Mouse (Mus musculus) retina, postnatal 1 day (tissue): ENCODE data around the gene Lyzl4.

Experiments
- DNase-seq: peaks from one replicate; pipeline ENCODE4 v3.0.0-alpha.2; 2012

Lyzl4 gene

GRCm38 (mm10) chr9:121644855-121645254 lies 3.0 kb upstream of the Lyzl4 start:
- no peak for DNase-seq

DNA sequence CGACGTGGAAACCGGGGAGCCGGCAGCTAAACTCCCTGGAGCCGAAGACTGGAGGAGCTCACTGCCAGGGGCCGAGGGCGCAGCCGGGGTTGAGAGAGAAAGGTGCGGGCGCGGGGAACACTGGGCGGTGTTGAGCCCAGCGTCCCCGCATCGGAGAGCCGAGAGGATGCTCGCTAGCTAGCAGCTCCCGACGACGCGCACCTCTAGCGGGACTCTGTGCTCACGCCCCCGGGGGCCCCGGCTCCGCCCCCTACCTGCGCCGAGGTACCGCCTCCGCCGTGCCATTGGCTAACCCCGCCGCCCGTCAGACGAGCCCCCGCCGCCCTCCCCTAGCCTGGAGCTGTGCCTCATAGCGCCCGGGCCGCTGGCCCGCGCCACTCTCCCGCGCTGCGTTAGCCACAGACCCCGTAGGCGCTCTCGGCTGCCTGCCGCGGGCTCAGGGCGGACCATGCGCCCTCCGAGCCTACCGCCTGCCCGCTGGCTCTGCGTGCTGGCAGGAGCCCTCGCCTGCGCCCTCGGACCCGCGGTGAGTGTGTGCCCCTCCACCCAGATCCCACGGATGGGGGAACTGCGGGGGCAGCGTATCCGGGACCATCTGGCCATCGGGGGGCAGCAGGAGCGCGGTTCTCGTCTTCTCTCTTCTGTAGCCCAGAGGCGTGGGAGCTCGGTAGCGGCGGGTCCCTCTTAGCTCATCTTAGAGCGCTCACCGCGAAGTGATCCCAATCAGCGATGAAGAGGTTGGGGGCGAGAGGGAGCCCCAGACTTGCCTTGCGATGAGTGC lies 695 bp upstream of the Lyzl4 start, which contains the start of gene Vipr1:
Vipr1 (plus strand) TSS at position 316 of the 781 bp plus-strand sequence.
- peak; percentile 73 for DNase-seq

- DNase-seq: no peak
These were observed 521 bp downstream of the Lyzl4 start for GRCm38 (mm10) chr9:121641235-121641915.

DNA sequence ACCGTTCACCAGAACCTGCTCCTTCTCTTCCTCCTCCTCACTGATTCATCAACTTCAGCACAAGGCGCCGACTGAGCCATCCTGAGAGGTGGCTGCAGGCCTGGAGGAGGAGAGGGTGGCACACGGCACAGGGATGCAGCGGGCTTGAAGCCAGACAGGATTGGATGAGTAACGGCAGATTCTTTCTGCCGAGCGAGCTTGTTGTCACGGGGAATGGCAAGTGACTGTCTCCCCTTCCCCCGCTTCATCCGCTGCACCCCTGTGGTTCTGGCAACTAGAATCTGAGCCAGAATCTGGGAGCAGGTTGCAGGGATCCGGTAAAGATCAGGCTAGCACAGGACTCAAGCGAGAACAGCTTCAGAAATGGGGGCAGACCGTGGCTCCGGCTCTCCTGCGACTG lies 2.1 kb downstream of the Lyzl4 start:
- peak; percentile 15 for DNase-seq

DNA sequence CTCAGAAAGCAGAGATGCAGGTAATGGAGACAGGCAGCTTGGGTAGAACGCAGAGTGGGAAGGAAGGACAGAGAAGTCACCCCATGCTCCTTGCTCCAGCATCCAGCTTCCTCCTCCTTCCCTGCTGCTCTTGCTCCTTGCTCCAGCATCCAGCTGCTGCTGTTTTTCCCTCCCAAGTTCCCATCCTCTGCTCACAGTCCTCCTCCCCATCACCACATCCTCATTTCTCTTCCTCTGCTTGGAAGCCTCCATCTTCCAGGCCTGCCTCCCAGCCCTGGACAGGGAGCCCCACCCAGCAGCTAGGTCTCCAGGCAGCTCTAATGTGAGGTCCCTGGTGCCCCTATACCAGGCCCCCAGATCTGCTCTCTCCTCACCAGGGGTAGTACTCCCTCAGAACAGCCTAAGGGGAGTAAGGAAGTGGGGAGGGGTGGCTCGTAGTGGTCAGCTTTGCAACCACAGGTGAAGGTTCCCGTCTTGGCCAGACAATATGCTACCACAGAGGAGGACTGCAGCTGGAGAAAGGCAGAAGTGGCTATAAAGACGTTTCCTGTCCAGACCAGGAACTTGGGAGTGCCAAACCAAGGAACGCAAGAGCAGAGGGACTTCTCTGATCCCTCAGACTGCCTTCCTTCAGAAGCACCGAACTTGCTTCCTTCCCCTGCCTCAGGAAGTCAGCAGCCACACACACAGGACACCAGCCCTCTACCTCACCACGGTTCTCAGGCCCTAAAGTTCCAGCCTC lies 5.9 kb downstream of the Lyzl4 start:
- no peak for DNase-seq

GRCm38 (mm10) chr9:121633306-121633705 lies 8.6 kb downstream of the Lyzl4 start:
- DNase-seq: no peak

DNA sequence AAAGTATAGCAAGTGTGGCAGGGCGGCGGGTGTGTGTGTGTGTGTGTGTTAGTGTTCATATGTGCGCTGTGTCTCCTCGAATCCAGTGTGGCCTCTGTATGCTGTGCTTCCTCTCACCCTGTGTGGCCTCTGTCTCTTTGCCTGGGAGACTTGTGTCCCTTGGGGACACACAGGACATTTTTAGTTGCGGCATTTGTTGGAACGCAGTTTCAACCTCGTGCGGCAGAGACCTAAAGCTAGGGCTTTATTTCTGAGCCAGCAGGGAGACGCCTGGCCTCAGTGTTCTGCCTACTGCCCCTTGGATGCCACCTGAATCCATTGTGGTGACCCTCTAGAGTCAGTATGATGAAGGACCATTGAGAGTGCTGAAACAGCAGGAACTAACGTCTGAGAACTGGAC lies 9.0 kb downstream of the Lyzl4 start:
- DNase-seq: no peak

GRCm38 (mm10) chr9:121631946-121632345 lies 9.9 kb downstream of the Lyzl4 start:
- no peak for DNase-seq

DNA sequence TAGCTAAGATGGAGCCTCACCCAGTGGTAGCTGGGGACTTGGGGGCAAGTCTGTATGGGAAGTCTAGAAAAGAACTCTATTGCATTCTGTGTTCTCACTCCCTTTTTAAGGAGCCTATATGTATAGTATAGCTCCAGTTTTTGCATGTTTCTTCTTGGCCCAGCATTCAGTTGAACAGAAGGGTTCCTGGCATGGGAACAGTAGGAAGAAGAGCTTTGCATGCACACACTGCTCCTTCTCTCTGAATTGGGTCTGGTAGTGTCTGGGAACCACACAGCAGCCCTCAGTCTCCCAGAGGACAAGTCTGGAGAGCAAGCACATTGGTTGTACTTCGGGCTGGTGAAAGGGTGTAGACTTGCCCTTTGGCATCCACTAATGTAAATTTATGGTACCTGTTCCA lies 11.3 kb downstream of the Lyzl4 start:
- DNase-seq: no peak

GRCm38 (mm10) chr9:121624920-121625319 lies 17.0 kb downstream of the Lyzl4 start:
- no peak for DNase-seq

DNA sequence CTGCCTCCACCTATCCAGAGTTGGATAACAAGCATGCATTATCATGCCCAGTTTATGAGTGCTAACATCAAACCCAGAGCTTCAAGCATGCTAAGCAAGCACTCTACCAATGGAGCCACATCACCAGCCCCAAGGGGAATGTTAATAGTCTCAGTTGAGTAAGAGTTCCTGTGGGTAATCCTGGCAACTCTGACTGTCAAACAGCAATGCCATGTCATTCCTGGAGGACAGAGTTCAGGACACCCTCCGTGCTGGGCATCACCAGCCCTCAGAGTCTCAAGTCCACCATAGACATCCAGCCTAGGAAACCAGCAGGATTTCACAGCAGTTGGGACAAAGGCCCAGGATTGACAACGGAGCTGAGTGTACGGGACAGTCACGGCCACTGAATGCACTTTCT lies 18.7 kb downstream of the Lyzl4 start:
- no peak for DNase-seq

DNA sequence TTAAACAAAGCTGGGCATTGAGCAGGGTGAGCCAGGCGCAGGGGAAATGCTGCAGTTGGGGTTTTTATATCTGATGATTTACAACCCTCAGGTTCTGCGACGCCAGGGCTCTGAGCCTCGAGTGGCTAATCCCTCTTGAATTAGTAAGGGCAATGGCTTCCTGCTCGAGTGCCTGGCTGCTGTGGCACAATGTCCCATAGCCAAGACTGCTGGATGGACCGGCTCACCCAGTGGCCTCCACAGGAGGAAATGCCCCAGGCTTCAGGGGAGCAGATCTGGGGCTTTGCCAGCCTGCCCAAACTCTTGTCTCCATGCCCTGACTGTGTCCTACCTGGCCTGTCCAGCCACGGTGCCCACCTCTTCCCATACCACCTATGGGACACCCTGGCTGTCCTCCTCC lies 22.5 kb downstream of the Lyzl4 start:
- DNase-seq: no peak

DNA sequence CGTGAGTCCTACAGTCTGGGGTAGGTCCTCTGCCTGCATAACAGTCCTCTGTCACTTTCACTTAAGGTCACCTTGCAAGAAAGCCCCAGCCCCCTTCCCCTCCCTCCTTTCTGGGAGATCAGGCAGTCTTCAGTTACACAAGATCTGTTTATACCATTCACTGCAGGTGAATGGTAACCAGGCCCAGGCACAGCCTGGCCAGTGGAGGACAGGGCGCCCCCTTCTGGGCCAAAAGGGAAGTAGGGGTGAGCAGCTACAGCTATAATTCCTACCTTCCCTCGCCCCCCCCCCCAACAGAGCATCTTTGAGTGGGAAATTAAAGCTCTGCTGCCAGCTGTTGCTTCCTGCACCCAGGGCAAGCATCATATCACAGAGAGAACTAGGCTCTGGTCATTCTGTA lies 25.4 kb downstream of the Lyzl4 start:
- peak; percentile 42 for DNase-seq

- DNase-seq: no peak
These were observed 27.6 kb downstream of the Lyzl4 start for GRCm38 (mm10) chr9:121614241-121614757.

GRCm38 (mm10) chr9:121613192-121613591 lies 28.7 kb downstream of the Lyzl4 start:
- DNase-seq: no peak

- DNase-seq: no peak
These were observed 32.5 kb downstream of the Lyzl4 start for GRCm38 (mm10) chr9:121609381-121609780.

DNA sequence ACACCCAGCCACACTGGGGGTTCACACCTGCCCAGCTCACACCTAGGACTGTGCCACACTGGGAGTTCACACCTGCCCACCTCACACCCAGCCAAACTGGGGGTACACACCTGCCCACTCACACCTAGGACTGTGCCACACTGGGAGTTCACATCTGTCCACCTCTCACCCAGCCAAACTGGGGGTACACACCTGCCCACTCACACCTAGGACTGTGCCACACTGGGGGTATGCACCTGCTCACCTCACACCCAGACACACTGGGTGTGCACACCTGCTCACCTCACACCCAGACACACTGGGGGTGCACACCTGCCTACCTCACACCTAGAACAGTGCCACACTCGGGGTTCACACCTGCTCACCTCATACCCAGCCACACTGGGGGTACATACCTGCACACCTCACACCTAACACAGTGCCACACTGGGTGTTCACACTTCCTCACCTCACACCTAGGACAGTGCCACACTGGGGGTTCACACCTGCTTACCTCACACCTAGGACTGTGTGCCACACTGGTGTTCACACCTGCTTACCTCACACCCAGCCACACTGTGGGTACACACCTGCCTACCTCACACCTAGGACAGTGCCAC lies 35.3 kb downstream of the Lyzl4 start:
- no peak for DNase-seq

- peak; percentile 90 for DNase-seq
These were observed 36.2 kb downstream of the Lyzl4 start for GRCm38 (mm10) chr9:121605414-121606278.

GRCm38 (mm10) chr9:121602381-121602780 lies 39.5 kb downstream of the Lyzl4 start:
- no peak for DNase-seq

DNA sequence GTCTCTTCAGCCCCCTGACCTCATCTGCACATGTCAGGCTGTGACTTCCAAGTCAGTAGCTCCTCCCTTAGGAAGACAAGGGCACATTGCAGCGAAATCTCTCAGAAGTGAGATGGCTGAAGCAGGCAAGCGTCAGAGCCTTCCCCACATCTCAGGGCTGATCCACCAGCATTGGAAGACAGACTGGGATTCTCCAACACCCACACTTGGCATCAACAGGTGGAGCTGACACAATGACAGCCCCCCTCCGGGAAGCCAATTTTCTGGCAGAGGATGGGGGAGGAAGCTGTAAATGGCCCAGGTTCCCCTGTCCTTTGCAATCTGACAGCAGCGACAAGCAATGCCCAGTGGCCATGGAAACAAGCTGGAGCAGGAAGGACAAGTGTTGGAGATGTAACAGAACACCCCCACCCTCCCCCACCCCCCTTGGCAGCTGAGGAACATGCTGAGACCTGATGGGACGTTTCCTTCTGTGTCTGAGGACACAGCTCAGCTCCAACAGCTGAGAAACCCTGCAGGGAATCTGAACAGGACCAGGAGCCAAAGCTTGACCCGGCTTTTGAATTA lies 41.0 kb downstream of the Lyzl4 start:
- peak; percentile 38 for DNase-seq

- DNase-seq: no peak
These were observed 41.6 kb downstream of the Lyzl4 start for GRCm38 (mm10) chr9:121600201-121600860.
